Mouse (Mus musculus) hindbrain, embryonic 11.5 days (tissue): ENCODE results near the gene Slc31a1. TPM values are rescaled to one million over a fixed set of nuclear protein-coding genes. Genes with fewer than 3 reads are reported as not detected.

Experiments used
- ATAC-seq: fragments of 200-750 bp; cut with Nextera tagmentation; 2 replicates; pipeline ENCODE4 v1.8.0; 2017; ENCODE audit warnings: mild to moderate bottlenecking, moderate TSS enrichment, moderate library complexity; ENCODE audit not compliant: low FRiP score
- DNase-seq: peaks from one replicate; pipeline ENCODE4 v3.0.0-alpha.2; 2015; ENCODE audit warnings: low spot score
- H3K27ac ChIP-seq: fragments of 300-500 bp; sonication (generic); 2 replicates; pipeline ENCODE4 v1.5.1; 2014; ENCODE audit warnings: mild to moderate bottlenecking, low read depth, low read length
- H3K27me3 ChIP-seq: fragments of 300-500 bp; sonication (generic); 2 replicates; pipeline ENCODE4 v1.6.1; 2014; ENCODE audit warnings: mild to moderate bottlenecking, low read length, moderate library complexity, mixed read lengths; ENCODE audit not compliant: control insufficient read depth, insufficient read depth
- H3K36me3 ChIP-seq: fragments of 300-500 bp; sonication (generic); 2 replicates; pipeline ENCODE4 v1.6.1; 2014; ENCODE audit warnings: mild to moderate bottlenecking, low read length, moderate library complexity, mixed read lengths; ENCODE audit not compliant: control insufficient read depth, insufficient read depth
- H3K4me1 ChIP-seq: fragments of 300-500 bp; sonication (generic); replicated peaks from 2 replicates; pipeline ENCODE4 v1.6.1; 2014; ENCODE audit warnings: low read length, mixed read lengths; ENCODE audit not compliant: control insufficient read depth, insufficient read depth
- H3K4me2 ChIP-seq: fragments of 300-500 bp; sonication (generic); replicated peaks from 2 replicates; pipeline ENCODE4 v1.6.1; 2014; ENCODE audit warnings: mild to moderate bottlenecking, low read depth, low read length
- H3K4me3 ChIP-seq: fragments of 300-500 bp; sonication (generic); 2 replicates; pipeline ENCODE4 v1.5.1; 2014; ENCODE audit warnings: low read depth, low read length
- H3K9ac ChIP-seq: fragments of 300-500 bp; sonication (generic); 2 replicates; pipeline ENCODE4 v1.6.1; 2014; ENCODE audit warnings: low read depth, low read length
- H3K9me3 ChIP-seq: fragments of 300-500 bp; sonication (generic); 2 replicates; pipeline ENCODE4 v1.6.1; 2016; ENCODE audit warnings: low read length; ENCODE audit not compliant: control insufficient read depth
- WGBS: fragments of 180-500 bp; shearing (Covaris S2); extraction: QIAGEN DNeasy Blood & Tissue Kit; methylation state at CpG from one replicate; pipeline ENCODE4 v1.1.7; 2014; 5-methylcytosine and 5-hydroxymethylcytosine counted together
- polyA plus RNA-seq: library from polyadenylated mRNA; unstranded; fragments of >200 nt; fragmentation: Nextera tagmentation; extraction: Ambion mirVana; gene quantifications from 2 replicates; pipeline ENCODE4 v1.2.1, GENCODE M21; 2014

The Slc31a1 gene
- polyA plus RNA-seq: 45.0 and 49.8 TPM in 2 replicates

DNA sequence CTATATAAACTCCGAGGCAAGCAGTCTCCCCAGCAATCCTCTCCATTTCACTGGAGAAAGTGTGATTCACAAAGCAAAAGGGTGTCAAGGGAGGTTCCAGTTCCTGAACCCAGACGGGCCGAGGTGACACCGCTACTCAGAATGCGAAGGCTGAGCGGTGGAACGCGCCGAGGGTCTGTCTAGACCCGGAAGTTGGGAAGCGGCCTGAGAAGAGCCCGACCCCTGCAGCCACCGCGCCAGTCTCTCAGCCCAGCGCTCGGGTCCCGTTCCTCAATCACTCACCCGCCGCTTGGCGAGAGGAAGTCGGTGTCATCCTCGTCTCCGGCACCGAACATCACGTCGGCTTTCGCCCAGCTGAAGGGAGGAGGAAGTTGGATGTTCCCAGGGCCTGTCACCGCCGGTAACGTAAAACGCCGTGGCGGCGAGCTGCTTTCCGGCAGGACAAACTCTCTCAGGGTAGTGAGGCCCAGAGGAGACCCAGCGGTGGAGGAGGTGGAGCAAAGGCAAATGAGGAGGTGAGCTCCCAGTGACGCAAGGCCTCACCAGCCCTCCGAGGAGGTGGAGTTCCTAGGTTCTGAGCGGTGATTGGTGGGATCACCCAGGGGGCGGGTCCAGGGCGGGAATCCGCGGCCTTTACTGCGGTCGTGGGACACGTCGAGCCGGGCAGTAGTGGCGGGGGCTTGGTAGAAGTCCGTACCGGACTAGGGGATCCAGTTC is at the start of gene Slc31a1, which contains the start of gene Fkbp15:
TSS of gene Slc31a1 (plus strand) at position 640 of the 717 bp plus-strand sequence.
TSS of gene Fkbp15 (minus strand) at position 461 of the 717 bp plus-strand sequence.
- Histone ChIP-seq H3K27me3 (no peaks in the 10 kb centered on the region), H3K4me1 (no peaks in the 10 kb centered on the region), H3K4me3 (peak within 1 kb of the TSS; percentile 68), H3K27ac (peak within 1 kb of the TSS; percentile 31), H3K36me3 (no peaks in the 10 kb centered on the region), H3K4me2 (peak within 1 kb of the TSS; percentile 76), H3K9me3 (no peaks in the 10 kb centered on the region), H3K9ac (peak within 1 kb of the TSS; percentile 72)
- DNase-seq (peak; percentile 97), ATAC-seq (peak; percentile 100)
- WGBS: 0% methylated on average over 49 of the region's 51 CpGs

DNA sequence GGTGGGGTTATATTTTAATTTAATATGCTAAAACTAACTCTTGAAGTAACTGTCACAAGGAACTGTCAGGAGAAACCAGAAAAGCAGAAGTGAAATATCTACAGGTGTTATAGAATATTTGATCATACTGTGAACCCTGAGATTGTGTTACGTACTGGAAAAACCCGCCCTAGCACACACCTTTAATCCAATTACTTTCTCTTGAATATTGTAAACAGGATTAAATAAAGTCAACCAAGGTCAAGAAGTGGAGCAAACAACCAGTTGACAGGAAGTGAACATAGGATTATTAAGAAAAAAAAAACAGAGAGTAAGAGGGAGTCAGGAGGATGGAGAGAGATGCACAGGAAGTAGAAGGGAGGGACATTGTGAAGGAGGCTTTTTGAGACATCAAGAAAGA is 47.7 kb upstream of the Slc31a1 start:
- H3K9ac ChIP-seq: no peak overlapping the region
- no peaks in the 10 kb centered on the region for H3K4me1 ChIP-seq
- 97% methylated on average over 2 of the region's 2 CpGs for WGBS
- ATAC-seq (no peak), DNase-seq (no peak)
- H3K9me3 ChIP-seq: no peaks in the 10 kb centered on the region
- H3K4me2 ChIP-seq: no peak overlapping the region
- no peak overlapping the region for H3K27ac ChIP-seq
- no peaks in the 10 kb centered on the region for H3K27me3 ChIP-seq
- H3K36me3 ChIP-seq: peaks cover 3% of the 10 kb centered on the region; the same call in 1 of the 2 replicates
- no peak overlapping the region for H3K4me3 ChIP-seq

DNA sequence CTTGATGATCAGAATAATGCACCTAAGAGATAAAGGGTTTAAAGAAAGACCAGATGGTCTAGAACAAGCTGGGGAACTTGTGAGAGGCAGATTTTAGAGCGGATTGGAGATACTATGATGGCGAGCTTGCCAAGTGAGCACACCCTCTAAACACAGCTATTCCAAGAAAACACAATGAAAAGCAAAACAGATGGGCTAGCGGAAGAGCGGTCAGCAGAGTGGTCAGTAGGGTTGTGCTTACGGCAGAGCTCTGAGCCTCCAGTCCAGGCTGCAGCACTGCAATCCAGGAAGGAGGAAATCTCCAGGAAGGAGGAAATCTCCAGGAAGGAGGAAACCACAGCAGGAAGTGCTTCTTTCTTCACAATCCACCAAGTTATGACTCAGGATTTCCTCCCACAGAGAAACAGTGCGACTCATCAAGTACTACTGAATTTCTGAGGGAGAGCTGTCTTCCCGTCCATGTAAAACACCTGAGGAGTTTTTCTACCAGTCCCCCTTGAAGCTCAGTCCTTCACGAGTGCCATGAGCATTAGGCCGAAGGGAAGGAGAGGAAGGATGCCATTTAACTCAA is 46.8 kb upstream of the Slc31a1 start:
- WGBS: 88% methylated on average over 9 of the region's 9 CpGs
- Histone ChIP-seq H3K27ac (no peak overlapping the region), H3K4me3 (no peak overlapping the region), H3K9me3 (no peaks in the 10 kb centered on the region), H3K4me2 (no peak overlapping the region), H3K9ac (no peak overlapping the region), H3K36me3 (peaks cover 3% of the 10 kb centered on the region; the same call in 1 of the 2 replicates), H3K27me3 (no peaks in the 10 kb centered on the region), H3K4me1 (no peaks in the 10 kb centered on the region)
- ATAC-seq: no peak
- DNase-seq: no peak

- Histone ChIP-seq H3K9ac (no peak overlapping the region), H3K4me2 (no peak overlapping the region), H3K9me3 (no peaks in the 10 kb centered on the region), H3K4me3 (no peak overlapping the region), H3K27me3 (no peaks in the 10 kb centered on the region), H3K36me3 (peaks cover 3% of the 10 kb centered on the region; the same call in 1 of the 2 replicates), H3K4me1 (no peaks in the 10 kb centered on the region), H3K27ac (no peak overlapping the region)
- 86% methylated on average over 3 of the region's 3 CpGs for WGBS
- DNase-seq (no peak), ATAC-seq (no peak)
Measured at GRCm38 (mm10) chr4:62314516-62314915, 46.0 kb upstream of the Slc31a1 start.

- no peak overlapping the region for H3K9ac ChIP-seq
- no peaks in the 10 kb centered on the region for H3K4me1 ChIP-seq
- no peaks in the 10 kb centered on the region for H3K9me3 ChIP-seq
- peaks cover 3% of the 10 kb centered on the region; the same call in 1 of the 2 replicates for H3K36me3 ChIP-seq
- ATAC-seq (no peak), DNase-seq (no peak)
- H3K4me2 ChIP-seq: no peak overlapping the region
- 95% methylated on average over 2 of the region's 2 CpGs for WGBS
- no peak overlapping the region for H3K4me3 ChIP-seq
- no peaks in the 10 kb centered on the region for H3K27me3 ChIP-seq
- H3K27ac ChIP-seq: no peak overlapping the region
Measured at GRCm38 (mm10) chr4:62316456-62316855, 44.1 kb upstream of the Slc31a1 start.

- H3K4me3 ChIP-seq: no peak overlapping the region
- H3K9ac ChIP-seq: no peak overlapping the region
- ATAC-seq: no peak
- DNase-seq: no peak
- H3K27ac ChIP-seq: no peak overlapping the region
- no peaks in the 10 kb centered on the region for H3K9me3 ChIP-seq
- H3K36me3 ChIP-seq: no peaks in the 10 kb centered on the region
- no peaks in the 10 kb centered on the region for H3K4me1 ChIP-seq
- no peak overlapping the region for H3K4me2 ChIP-seq
- no peaks in the 10 kb centered on the region for H3K27me3 ChIP-seq
- WGBS: 71% methylated on average over 1 of the region's 1 CpGs
Measured at GRCm38 (mm10) chr4:62318294-62318693, 42.2 kb upstream of the Slc31a1 start.

DNA sequence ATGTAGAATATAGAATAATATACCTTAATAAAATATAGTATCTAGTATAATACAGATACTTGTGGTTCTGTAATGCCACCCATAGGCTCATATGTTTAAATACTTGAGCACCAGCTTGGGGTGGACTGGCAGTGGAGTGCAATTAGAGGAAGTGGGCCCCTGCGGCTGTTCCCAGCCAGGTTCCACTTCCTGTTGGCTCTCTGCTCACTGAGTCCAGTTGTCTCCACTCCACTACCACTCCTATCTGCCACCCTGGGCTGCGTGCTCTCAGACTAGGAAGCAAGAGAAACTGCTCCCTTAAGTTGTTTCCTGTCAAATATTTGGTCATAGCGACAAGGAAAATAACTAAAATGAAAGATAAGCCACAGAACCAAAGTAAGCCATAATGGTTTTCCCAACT is 37.8 kb upstream of the Slc31a1 start:
- Histone ChIP-seq H3K9me3 (no peaks in the 10 kb centered on the region), H3K4me2 (no peak overlapping the region), H3K27ac (no peak overlapping the region), H3K9ac (no peak overlapping the region), H3K27me3 (no peaks in the 10 kb centered on the region), H3K4me1 (no peaks in the 10 kb centered on the region), H3K36me3 (no peaks in the 10 kb centered on the region), H3K4me3 (no peak overlapping the region)
- 91% methylated on average over 3 of the region's 3 CpGs for WGBS
- no peak for ATAC-seq
- no peak for DNase-seq

GRCm38 (mm10) chr4:62326111-62326510 is 34.4 kb upstream of the Slc31a1 start:
- Histone ChIP-seq H3K9me3 (no peaks in the 10 kb centered on the region), H3K27ac (no peak overlapping the region), H3K36me3 (no peaks in the 10 kb centered on the region), H3K4me2 (no peak overlapping the region), H3K27me3 (no peaks in the 10 kb centered on the region), H3K4me1 (no peaks in the 10 kb centered on the region), H3K9ac (no peak overlapping the region), H3K4me3 (no peak overlapping the region)
- no peak for ATAC-seq
- DNase-seq: no peak
